In genomic region chr11:90782975-90783374, GRCm38 (mm10) we compare ENCODE assay signal across 7 mouse cellular contexts.
A peak's percentile ranks its signal among the peaks of the same experiment; 100 is the strongest.
DNase-seq lines count a peak whose midpoint lies in the region.

No protein-coding gene starts in this region.

- DNase-seq in lung, postnatal 10 days: peak; percentile 4
- no peak for DNase-seq in lung, adult 18-20 months
- DNase-seq in c-Kit-positive CD71-positive TER-119-positive erythroid progenitor cells, embryonic 14.5 days (ENCODE audit: low spot score): peak; percentile 4
- peak; percentile 48 for DNase-seq in forelimb bud, embryonic 11.5 days (ENCODE audit: low read depth, low spot score)
- DNase-seq in left cerebral cortex, adult 18-20 months (ENCODE audit: low spot score in 2 of 2): peak; percentile 11 to 40
- DNase-seq in retina, postnatal 7 days (ENCODE audit: low read depth, low spot score): peak; percentile 5
- DNase-seq in spleen, adult 18-20 months: no peak

Comparison
In these comparisons a context has a peak if more than half of its experiments do, and no peak if none do; other contexts are left out.
1. DNase-seq: peak in lung, postnatal 10 days (single experiment), c-Kit-positive CD71-positive TER-119-positive erythroid progenitor cells, embryonic 14.5 days (single experiment), forelimb bud, embryonic 11.5 days (single experiment), left cerebral cortex, adult 18-20 months (2 of 2) and retina, postnatal 7 days (single experiment); none in lung, adult 18-20 months (0 of 2) and spleen, adult 18-20 months (0 of 2).